ENCODE assay signal across 9 mouse cellular contexts in genomic region chr1:61203612-61204011, GRCm38 (mm10).
A peak's percentile ranks its signal among the peaks of the same experiment; 100 is the strongest.
DNase-seq lines count a peak whose midpoint lies in the region; ATAC-seq and TF ChIP-seq lines count a peak whose summit lies in the region.
"Had no signal": no experiment of that assay in that cellular context is flagged by ENCODE, and none has a peak within 500 bp of the region (broad histone marks: within the 10 kb centered on the region; RNA-seq: fewer than 3 reads in every experiment).

No protein-coding gene starts in this region.

- ATAC-seq in liver, embryonic 12.5 days, result no peak
- ATAC-seq in liver, postnatal 0 days, result no peak
- ATAC-seq in neural tube, embryonic 15.5 days (ENCODE audit: low FRiP score), result peak; percentile 24; the same call in 1 of the 2 replicates

- no peaks in the 10 kb centered on the region for H3K36me3 ChIP-seq in liver, embryonic 12.5 days
- H3K36me3 ChIP-seq in liver, postnatal 0 days (replicated peaks; ENCODE audit: insufficient read depth, low read length), result no peaks in the 10 kb centered on the region
- no peaks in the 10 kb centered on the region for H3K36me3 ChIP-seq in neural tube, embryonic 15.5 days

- DNase-seq in embryo, embryonic 10 days (ENCODE audit: low spot score), result peak; percentile 35
- DNase-seq in embryo, embryonic 11 days, result no peak
- DNase-seq in liver, postnatal 0 days, result no peak
- peak; percentile 34 for DNase-seq in forelimb bud, embryonic 11.5 days (ENCODE audit: low read depth, low spot score)
- no peak for DNase-seq in ovary, adult 18-20 months (ENCODE audit: low spot score)
- no peak for DNase-seq in adrenal gland, adult (ENCODE audit: inconsistent age in 2 of 2, low spot score in 1 of 2)
- DNase-seq: kidney, adult 8-10 months had no signal

- TF ChIP-seq CTCF in liver, postnatal 0 days (IDR thresholded peaks at IDR 0.05; ENCODE audit: low read depth), result no peak

- TF ChIP-seq EP300 in liver, postnatal 0 days (IDR thresholded peaks at IDR 0.05; ENCODE audit: low read depth), result no peak

- no peak overlapping the region for H3K4me3 ChIP-seq in liver, embryonic 12.5 days
- H3K4me3 ChIP-seq in liver, postnatal 0 days (ENCODE audit: low read depth, low read length), result no peak overlapping the region
- no peak overlapping the region for H3K4me3 ChIP-seq in neural tube, embryonic 15.5 days (replicated peaks)

- no peaks in the 10 kb centered on the region for H3K27me3 ChIP-seq in liver, embryonic 12.5 days (replicated peaks)
- H3K27me3 ChIP-seq in liver, postnatal 0 days (ENCODE audit: insufficient read depth, low read length), result no peaks in the 10 kb centered on the region
- no peaks in the 10 kb centered on the region for H3K27me3 ChIP-seq in neural tube, embryonic 15.5 days (replicated peaks)

- H3K9ac ChIP-seq in liver, embryonic 12.5 days, result no peak overlapping the region
- no peak overlapping the region for H3K9ac ChIP-seq in liver, postnatal 0 days (replicated peaks)
- H3K9ac ChIP-seq in neural tube, embryonic 15.5 days (replicated peaks), result no peak overlapping the region

- H3K4me1 ChIP-seq in liver, embryonic 12.5 days, result no peaks in the 10 kb centered on the region
- no peaks in the 10 kb centered on the region for H3K4me1 ChIP-seq in liver, postnatal 0 days (ENCODE audit: insufficient read depth)
- H3K4me1 ChIP-seq in neural tube, embryonic 15.5 days, result peaks cover 16% of the 10 kb centered on the region

- H3K4me2 ChIP-seq in liver, embryonic 12.5 days, result 0 out of 2 replicates have a peak overlapping the region, but pooled peaks have one; percentile 8
- no peak overlapping the region for H3K4me2 ChIP-seq in liver, postnatal 0 days (ENCODE audit: low read depth, low read length)
- H3K4me2 ChIP-seq in neural tube, embryonic 15.5 days, result no peak overlapping the region; the same call in 1 of the 2 replicates

- no peak overlapping the region for H3K27ac ChIP-seq in liver, embryonic 12.5 days
- H3K27ac ChIP-seq in liver, postnatal 0 days (ENCODE audit: low read depth), result no peak overlapping the region
- H3K27ac ChIP-seq in neural tube, embryonic 15.5 days (replicated peaks), result no peak overlapping the region

- WGBS in liver, embryonic 12.5 days (ENCODE audit: insufficient replicate concordance), result 35% methylated on average over 6 of the region's 6 CpGs
- 35% methylated on average over 6 of the region's 6 CpGs for WGBS in liver, postnatal 0 days (ENCODE audit: insufficient replicate concordance)
- WGBS in neural tube, embryonic 15.5 days, result 19% methylated on average over 6 of the region's 6 CpGs

- no peaks in the 10 kb centered on the region for H3K9me3 ChIP-seq in liver, embryonic 12.5 days (replicated peaks)
- H3K9me3 ChIP-seq in liver, postnatal 0 days (ENCODE audit: low read length), result no peaks in the 10 kb centered on the region
- H3K9me3 ChIP-seq in neural tube, embryonic 15.5 days (replicated peaks), result no peaks in the 10 kb centered on the region

Comparison
In these comparisons a context has a peak if more than half of its experiments do, and no peak if none do; other contexts are left out.
1. DNase-seq: peak in embryo, embryonic 10 days (single experiment) and forelimb bud, embryonic 11.5 days (single experiment); none in embryo, embryonic 11 days (single experiment), liver, postnatal 0 days (single experiment), ovary, adult 18-20 months (single experiment) and adrenal gland, adult (0 of 2).